Comparison of ENCODE assay signal across 20 mouse cellular contexts in the genomic region with DNA sequence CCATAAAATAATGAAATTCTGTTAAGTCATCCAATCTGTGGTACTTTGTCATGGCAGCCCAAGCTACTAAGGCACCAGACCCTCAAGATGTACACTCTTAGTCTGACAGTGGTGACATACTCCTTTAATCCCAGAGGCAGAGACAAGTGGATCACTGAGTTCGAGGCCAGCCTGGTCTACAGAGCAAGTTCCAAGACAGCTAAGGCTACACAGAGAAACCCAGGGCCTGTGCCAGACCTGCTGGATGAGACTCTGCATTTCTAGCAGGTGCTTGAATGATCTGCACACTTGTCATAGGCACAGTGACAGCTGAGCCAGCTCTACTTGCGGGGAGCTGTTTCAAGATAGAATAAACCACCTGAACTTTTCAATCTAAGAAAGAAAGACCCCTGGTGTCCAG. TPM values are rescaled to one million over a fixed set of nuclear protein-coding genes. Genes with fewer than 3 reads are reported as not detected.
A peak's percentile ranks its signal among the peaks of the same experiment; 100 is the strongest.
DNase-seq lines count a peak whose midpoint lies in the region; ATAC-seq and TF ChIP-seq lines count a peak whose summit lies in the region.
"Had no signal": no experiment of that assay in that cellular context is flagged by ENCODE, and none has a peak within 500 bp of the region (broad histone marks: within the 10 kb centered on the region; RNA-seq: fewer than 3 reads in every experiment).

No protein-coding gene starts in this region.

- H3K4me3 ChIP-seq in heart, embryonic 11.5 days (ENCODE audit: low read depth, low read length), result no peak overlapping the region
- H3K4me3 ChIP-seq in heart, postnatal 0 days (ENCODE audit: low read depth, low read length), result no peak overlapping the region
- H3K4me3 ChIP-seq in MEL (ENCODE audit: control insufficient read depth in 1 of 2, insufficient read depth in 1 of 2, low read depth in 2 of 2, low read length in 2 of 2), result no peak overlapping the region
- H3K4me3 ChIP-seq: forebrain, embryonic 13.5 days; gastrocnemius, adult 2 months; hindbrain, embryonic 12.5 days; limb, embryonic 12.5 days; stomach, embryonic 15.5 days had no signal

- peaks cover 14% of the 10 kb centered on the region; the same call in 1 of the 2 replicates for H3K4me1 ChIP-seq in heart, embryonic 11.5 days (ENCODE audit: control insufficient read depth, insufficient read depth, low read length)
- H3K4me1 ChIP-seq in heart, postnatal 0 days (ENCODE audit: control insufficient read depth, insufficient read depth), result peaks cover 15% of the 10 kb centered on the region; the same call in 1 of the 2 replicates
- peaks cover 1 to 10% of the 10 kb centered on the region in 2 experiments for H3K4me1 ChIP-seq in MEL (ENCODE audit: control insufficient read depth in 1 of 2, insufficient read depth in 2 of 2, low read length in 2 of 2)
- H3K4me1 ChIP-seq: forebrain, embryonic 13.5 days; hindbrain, embryonic 12.5 days; limb, embryonic 12.5 days; stomach, embryonic 15.5 days had no signal

- WGBS in heart, embryonic 11.5 days (ENCODE audit: insufficient replicate concordance), result 56% methylated on average over 2 of the region's 2 CpGs
- WGBS in heart, postnatal 0 days, result 41% methylated on average over 2 of the region's 2 CpGs

- DNase-seq in heart, postnatal 36 days, result no peak
- DNase-seq in heart, postnatal 0 days (ENCODE audit: low spot score), result no peak
- DNase-seq in heart, postnatal 25 days (ENCODE audit: low spot score), result no peak
- DNase-seq in testis, postnatal 10 days (ENCODE audit: low spot score), result peak; percentile 24
- no peak for DNase-seq in testis, postnatal 14 days (ENCODE audit: low spot score)
- DNase-seq in MEL (ENCODE audit: low read depth, low spot score), result no peak
- DNase-seq: adrenal gland, postnatal 36 days; cerebellum, adult 9-10 months; gastrocnemius, adult 2 months; kidney, adult 18-20 months; kidney, postnatal 4 days; lung, postnatal 4 days had no signal

- TF ChIP-seq POLR2A in MEL (IDR thresholded peaks at IDR 0.05; ENCODE audit: control insufficient read depth in 1 of 2, insufficient read depth in 1 of 2, low read depth in 1 of 2, low read length in 2 of 2, poor library complexity in 1 of 2), result no peak

- TF ChIP-seq RAD21 in MEL (IDR thresholded peaks at IDR 0.05; ENCODE audit: low read depth, low read length), result no peak

- H3K27ac ChIP-seq in heart, embryonic 11.5 days (ENCODE audit: low read depth, low read length), result 0 out of 2 replicates have a peak overlapping the region, but pooled peaks have one; percentile 17
- peak overlapping the region; percentile 30; the same call in 1 of the 2 replicates for H3K27ac ChIP-seq in heart, postnatal 0 days (ENCODE audit: low read depth)
- H3K27ac ChIP-seq in MEL (ENCODE audit: control insufficient read depth, low read depth, low read length), result peak overlapping the region; percentile 29; the same call in 1 of the 2 replicates
- H3K27ac ChIP-seq: forebrain, embryonic 13.5 days; gastrocnemius, adult 2 months; hindbrain, embryonic 12.5 days; limb, embryonic 12.5 days; liver, embryonic 14.5 days; stomach, embryonic 15.5 days had no signal

- H3K79me2 ChIP-seq in MEL (ENCODE audit: control insufficient read depth, insufficient read depth, low read length, poor library complexity), result no peaks in the 10 kb centered on the region

- H3K4me2 ChIP-seq in heart, embryonic 11.5 days, result no peak overlapping the region
- no peak overlapping the region for H3K4me2 ChIP-seq in heart, postnatal 0 days (ENCODE audit: low read depth, low read length)
- H3K4me2 ChIP-seq: forebrain, embryonic 13.5 days; hindbrain, embryonic 12.5 days; limb, embryonic 12.5 days; stomach, embryonic 15.5 days had no signal

- no peaks in the 10 kb centered on the region for H3K27me3 ChIP-seq in heart, embryonic 11.5 days (ENCODE audit: control insufficient read depth, insufficient read depth, low read length)
- no peaks in the 10 kb centered on the region for H3K27me3 ChIP-seq in heart, postnatal 0 days (ENCODE audit: control insufficient read depth, insufficient read depth, low read length)
- no peaks in the 10 kb centered on the region for H3K27me3 ChIP-seq in MEL (ENCODE audit: control insufficient read depth in 1 of 2, insufficient read depth in 2 of 2, low read length in 2 of 2)
- H3K27me3 ChIP-seq: forebrain, embryonic 13.5 days; hindbrain, embryonic 12.5 days; limb, embryonic 12.5 days; Patski; stomach, embryonic 15.5 days had no signal

- no peak for TF ChIP-seq EP300 in heart, postnatal 0 days (IDR thresholded peaks at IDR 0.05; ENCODE audit: low read depth)
- no peak for TF ChIP-seq EP300 in MEL (IDR thresholded peaks at IDR 0.05; ENCODE audit: low read depth in 1 of 2, low read length in 2 of 2)

- intact Hi-C loops in heart, postnatal 36 days (cut with DNase I), result no loop called here
- intact Hi-C loops in heart, postnatal 25 days (cut with DNase I), result no loop called here

- TF ChIP-seq CTCF in heart, postnatal 0 days (IDR thresholded peaks at IDR 0.05; ENCODE audit: low read depth), result no peak
- TF ChIP-seq CTCF in MEL (IDR thresholded peaks at IDR 0.05 in 2 of 3, conservative IDR thresholded peaks at IDR 0.05 in 1 of 3; ENCODE audit: control insufficient read depth in 1 of 3, insufficient read depth in 1 of 3, low read depth in 2 of 3, low read length in 3 of 3, poor library complexity in 1 of 3, severe bottlenecking in 1 of 3), result no peak

- no peaks in the 10 kb centered on the region for H3K9me3 ChIP-seq in heart, embryonic 11.5 days (replicated peaks; ENCODE audit: control insufficient read depth, low read length)
- no peaks in the 10 kb centered on the region for H3K9me3 ChIP-seq in heart, postnatal 0 days (replicated peaks; ENCODE audit: control insufficient read depth, low read length)
- H3K9me3 ChIP-seq in MEL (replicated peaks; ENCODE audit: insufficient read depth, low read length), result no peaks in the 10 kb centered on the region
- H3K9me3 ChIP-seq: forebrain, embryonic 13.5 days; hindbrain, embryonic 12.5 days; limb, embryonic 12.5 days; stomach, embryonic 15.5 days had no signal

- H3K9ac ChIP-seq in heart, embryonic 11.5 days (ENCODE audit: low read depth, low read length), result no peak overlapping the region
- H3K9ac ChIP-seq in heart, postnatal 0 days (replicated peaks; ENCODE audit: low read depth, low read length), result no peak overlapping the region
- H3K9ac ChIP-seq in MEL (ENCODE audit: control insufficient read depth, low read depth, low read length, poor library complexity, severe bottlenecking), result no peak overlapping the region
- H3K9ac ChIP-seq: forebrain, embryonic 13.5 days; hindbrain, embryonic 12.5 days; limb, embryonic 12.5 days; liver, embryonic 14.5 days; stomach, embryonic 15.5 days had no signal

- no peaks in the 10 kb centered on the region for H3K36me3 ChIP-seq in heart, embryonic 11.5 days (ENCODE audit: control insufficient read depth, insufficient read depth, low read length)
- no peaks in the 10 kb centered on the region for H3K36me3 ChIP-seq in heart, postnatal 0 days (replicated peaks; ENCODE audit: control insufficient read depth, insufficient read depth, low read length)
- H3K36me3 ChIP-seq in MEL (ENCODE audit: control insufficient read depth in 1 of 2, insufficient read depth in 2 of 2, low read length in 2 of 2), result peaks cover 0 to 15% of the 10 kb centered on the region in 2 experiments; a peak in 2 of 4 replicates
- H3K36me3 ChIP-seq: limb, embryonic 12.5 days; stomach, embryonic 15.5 days had no signal

- ATAC-seq in heart, embryonic 11.5 days (replicated peaks; ENCODE audit: insufficient number of reproducible peaks, low FRiP score, low TSS enrichment), result peak; percentile 39; the same call in 1 of the 2 replicates
- ATAC-seq in heart, postnatal 0 days (ENCODE audit: insufficient read depth, low read depth), result no peak
- ATAC-seq: CD4-positive, CD25-positive, alpha-beta regulatory T cell, adult 4 months; forebrain, embryonic 13.5 days; Patski had no signal

TF ChIP-seq in MEL, 35 proteins besides CTCF, POLR2A, EP300 and RAD21:
- TF ChIP-seq ETS1 (IDR thresholded peaks at IDR 0.05; ENCODE audit: low read depth, low read length), result no peak
- TF ChIP-seq NELFE (IDR thresholded peaks at IDR 0.05; ENCODE audit: low read depth, low read length), result no peak
- no peak for TF ChIP-seq BHLHE40 (IDR thresholded peaks at IDR 0.05; ENCODE audit: borderline replicate concordance, low read depth, low read length)
- TF ChIP-seq MXI1 (IDR thresholded peaks at IDR 0.05; ENCODE audit: low read depth, low read length), result no peak
- TF ChIP-seq MAZ (IDR thresholded peaks at IDR 0.05; ENCODE audit: low read depth, low read length), result no peak
- TF ChIP-seq KAT2A (conservative IDR thresholded peaks at IDR 0.05; ENCODE audit: low read depth, low read length), result no peak
- no peak for TF ChIP-seq MYB (IDR thresholded peaks at IDR 0.05; ENCODE audit: low read depth, low read length)
- no peak for TF ChIP-seq TAL1 (IDR thresholded peaks at IDR 0.05; ENCODE audit: low read length)
- TF ChIP-seq ZMIZ1 (IDR thresholded peaks at IDR 0.05; ENCODE audit: low read depth, low read length), result no peak
- TF ChIP-seq MAX (IDR thresholded peaks at IDR 0.05; ENCODE audit: low read length), result no peak
- TF ChIP-seq GATA1 (IDR thresholded peaks at IDR 0.05; ENCODE audit: low read depth, low read length), result no peak
- TF ChIP-seq ELF1 (IDR thresholded peaks at IDR 0.05; ENCODE audit: low read depth, low read length), result no peak
- TF ChIP-seq USF1 (IDR thresholded peaks at IDR 0.05; ENCODE audit: low read depth, low read length), result no peak
- TF ChIP-seq POLR2AphosphoS2 (IDR thresholded peaks at IDR 0.05; ENCODE audit: low read length), result no peak
- TF ChIP-seq JUND (IDR thresholded peaks at IDR 0.05; ENCODE audit: low read depth, low read length), result no peak

RNA-seq across cellular contexts. Expression of a gene that starts 33.7 kb away (rescaled TPM):
- 10.4 and 10.9 TPM in 2 replicates for polyA plus RNA-seq in heart, embryonic 11.5 days (2014; fragmentation: Nextera tagmentation; extraction: Ambion mirVana)
- 1 to 10 TPM; 2.3 to 3.1 TPM for total RNA-seq in heart, postnatal 36 days (2021)
- total RNA-seq in heart, postnatal 0 days (2014; rRNA removed; ENCODE audit: low replicate concordance), result 11.2 and 11.4 TPM in 2 replicates
- polyA plus RNA-seq in heart, postnatal 0 days (2015; fragmentation: Nextera tagmentation; extraction: Ambion mirVana), result 4.7 and 5.2 TPM in 2 replicates
- 1 to 10 TPM; 1.5 to 2.4 TPM for total RNA-seq in heart, postnatal 25 days (2021)
- 0.39 and 0.88 TPM in 2 replicates for total RNA-seq in MEL (2012; rRNA removed)
- polyA plus RNA-seq in MEL (2012; ENCODE audit: insufficient read depth in 1 of 2, insufficient read length in 2 of 2, low read depth in 1 of 2, low replicate concordance in 2 of 2, missing spikeins in 1 of 2), result 1 to 10 TPM in 1 of 2 experiments, not detected in 1; 3.0 TPM
